Mouse (Mus musculus) liver, adult 2 months (tissue): ENCODE results near the gene 1700010I14Rik. TPM values are rescaled to one million over a fixed set of nuclear protein-coding genes. Genes with fewer than 3 reads are reported as not detected.
A peak's percentile ranks its signal among the peaks of the same experiment; 100 is the strongest.

ENCODE experiments used
- DNase-seq: peaks from one replicate; pipeline ENCODE4 v3.0.0-alpha.2; 2011; ENCODE audit warnings: low read depth, low spot score; ENCODE audit errors: extremely low read depth
- H3K27ac ChIP-seq: fragments of 200-500 bp; replicated peaks from 2 replicates; pipeline ENCODE4 v1.5.1; 2012; ENCODE audit warnings: low read depth, mild to moderate bottlenecking, control low read depth, inconsistent platforms, low read length; ENCODE audit not compliant: insufficient read depth
- H3K27me3 ChIP-seq: fragments of 200-500 bp; 2 replicates; pipeline ENCODE4 v1.6.1; 2012; ENCODE audit warnings: mild to moderate bottlenecking, moderate library complexity, low read length, inconsistent platforms; ENCODE audit not compliant: control insufficient read depth, insufficient read depth
- H3K36me3 ChIP-seq: fragments of 200-500 bp; 2 replicates; pipeline ENCODE4 v1.6.1; 2012; ENCODE audit warnings: low read length, inconsistent platforms; ENCODE audit not compliant: control insufficient read depth, insufficient read depth
- H3K4me1 ChIP-seq: fragments of 200-500 bp; 2 replicates; pipeline ENCODE4 v1.6.1; 2011; ENCODE audit warnings: low read length; ENCODE audit not compliant: control insufficient read depth, insufficient read depth
- H3K4me3 ChIP-seq: fragments of 200-500 bp; 2 replicates; pipeline ENCODE4 v1.5.1; 2011; ENCODE audit warnings: low read depth, mild to moderate bottlenecking, control low read depth, low read length, moderate library complexity; ENCODE audit not compliant: insufficient read depth
- H3K79me2 ChIP-seq: fragments of 200-500 bp; 2 replicates; pipeline ENCODE4 v1.6.1; 2012; ENCODE audit warnings: inconsistent platforms, mild to moderate bottlenecking, low read length, moderate library complexity; ENCODE audit not compliant: control insufficient read depth, insufficient read depth
- H3K9ac ChIP-seq: fragments of 200-500 bp; 2 replicates; pipeline ENCODE4 v1.6.1; 2012; ENCODE audit warnings: low read depth, mild to moderate bottlenecking, control low read depth, inconsistent platforms, low read length
- CTCF ChIP-seq: fragments of 200-500 bp; IDR thresholded peaks from 2 replicates; pipeline ENCODE4 v1.5.1; 2011; ENCODE audit warnings: low read depth, low read length, control low read depth
- POLR2A ChIP-seq: fragments of 200-500 bp; IDR thresholded peaks from 2 replicates; pipeline ENCODE4 v1.6.1; 2011; ENCODE audit warnings: low read length, control low read depth; ENCODE audit not compliant: insufficient read depth; ENCODE audit errors: extremely low read depth
- WGBS: fragments of 180-500 bp; shearing (Covaris S2); methylation state at CpG from one replicate; pipeline ENCODE4 v1.1.7; 2018; 5-methylcytosine and 5-hydroxymethylcytosine counted together
- polyA plus RNA-seq: library from polyadenylated mRNA; depleted of rRNA; stranded (reverse); fragments of >200 nt; gene quantifications from 2 replicates; pipeline ENCODE4 v1.2.3, GENCODE M21; 2012
- total RNA-seq: library from RNA; depleted of rRNA; stranded (reverse); fragments of >200 nt; gene quantifications from 2 replicates; pipeline ENCODE4 v1.2.3, GENCODE M21; 2014

1700010I14Rik gene
- total and polyA plus RNA-seq, 2 experiments = 0.16 to 0.37 TPM

GRCm38 (mm10) chr17:9052441-9052980 is 64.4 kb downstream of the 1700010I14Rik start:
- Histone ChIP-seq H3K9ac (no peak overlapping the region), H3K27me3 (no peaks in the 10 kb centered on the region), H3K27ac (no peak overlapping the region), H3K4me3 (no peak overlapping the region), H3K4me1 (no peaks in the 10 kb centered on the region), H3K36me3 (no peaks in the 10 kb centered on the region), H3K79me2 (no peaks in the 10 kb centered on the region)
- whole genome bisulfite sequencing = 70% methylated on average over 13 of the region's 13 CpGs
- no peak for DNase-seq
- TF ChIP-seq CTCF (no peak), POLR2A (no peak)

GRCm38 (mm10) chr17:9059360-9059932 is 71.3 kb downstream of the 1700010I14Rik start:
- no peak overlapping the region for H3K4me3 ChIP-seq
- no peak overlapping the region for H3K27ac ChIP-seq
- TF ChIP-seq POLR2A (no peak), CTCF (no peak)
- H3K36me3 ChIP-seq = no peaks in the 10 kb centered on the region
- H3K27me3 ChIP-seq = no peaks in the 10 kb centered on the region
- DNase-seq = peak; percentile 10
- 63% methylated on average over 8 of the region's 8 CpGs for WGBS
- H3K4me1 ChIP-seq = no peaks in the 10 kb centered on the region
- no peak overlapping the region for H3K9ac ChIP-seq
- H3K79me2 ChIP-seq = no peaks in the 10 kb centered on the region
